Comparison of ENCODE assay signal across 24 mouse cellular contexts in the genomic region with DNA sequence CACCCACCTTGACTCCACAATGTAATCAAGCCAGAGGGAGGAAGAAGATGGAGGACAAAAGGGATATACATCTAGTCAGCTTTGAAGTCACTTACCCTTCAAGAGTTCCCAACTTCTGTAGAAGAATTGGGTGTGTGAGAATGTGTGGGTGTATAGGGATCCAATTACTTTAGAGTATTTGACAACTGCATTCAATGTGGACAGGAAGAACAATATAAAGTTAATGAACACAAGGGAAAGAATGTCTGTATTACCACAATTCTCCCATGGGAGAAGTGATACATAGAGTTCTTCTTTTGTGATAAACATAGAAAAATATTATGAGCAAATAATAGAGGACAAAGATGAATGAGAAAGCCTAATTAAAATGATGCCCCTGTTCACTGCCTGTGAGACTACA.
A peak's percentile ranks its signal among the peaks of the same experiment; 100 is the strongest.
DNase-seq lines count a peak whose midpoint lies in the region; ATAC-seq and TF ChIP-seq lines count a peak whose summit lies in the region.
"Had no signal": no experiment of that assay in that cellular context is flagged by ENCODE, and none has a peak within 500 bp of the region (broad histone marks: within the 10 kb centered on the region; RNA-seq: fewer than 3 reads in every experiment).

No protein-coding gene starts in this region.

- no peak overlapping the region for H3K4me3 ChIP-seq in kidney, postnatal 0 days (replicated peaks; ENCODE audit: low read depth, low read length)
- H3K4me3 ChIP-seq in kidney, embryonic 16.5 days (ENCODE audit: low read length): no peak overlapping the region
- H3K4me3 ChIP-seq in myocyte: no peak overlapping the region
- H3K4me3 ChIP-seq: embryonic facial prominence, embryonic 13.5 days; embryonic facial prominence, embryonic 15.5 days; forebrain, embryonic 13.5 days; forebrain, embryonic 15.5 days had no signal

- DNase-seq in kidney, postnatal 0 days (ENCODE audit: low spot score): peak; percentile 20
- DNase-seq in Muller cell, postnatal 12 days (ENCODE audit: inconsistent ontology term): peak; percentile 73
- no peak for DNase-seq in left cerebral cortex, adult 18-20 months (ENCODE audit: low spot score in 2 of 2)
- DNase-seq in gastrocnemius, adult 8-10 months (ENCODE audit: low spot score in 2 of 2): no peak
- DNase-seq: adrenal gland, adult 2 months; adrenal gland, postnatal 10 days; adrenal gland, postnatal 25 days; cerebellum, adult 11 months; cerebellum, adult 18-20 months; cerebellum, adult 8-10 months; cerebellum, adult 9-11 months; cerebellum, postnatal 14 days; cerebellum, postnatal 36 days; embryo, embryonic 11 days; forebrain, postnatal 0 days had no signal

- H3K4me2 ChIP-seq in kidney, postnatal 0 days (ENCODE audit: low read length): no peak overlapping the region
- no peak overlapping the region for H3K4me2 ChIP-seq in kidney, embryonic 16.5 days (replicated peaks; ENCODE audit: low read depth, low read length)
- H3K4me2 ChIP-seq in myocyte (ENCODE audit: low read depth): peak overlapping the region; percentile 58
- H3K4me2 ChIP-seq: embryonic facial prominence, embryonic 13.5 days; embryonic facial prominence, embryonic 15.5 days; forebrain, embryonic 13.5 days; forebrain, embryonic 15.5 days had no signal

- H3K9me3 ChIP-seq in kidney, postnatal 0 days (replicated peaks; ENCODE audit: low read length): no peaks in the 10 kb centered on the region
- no peaks in the 10 kb centered on the region for H3K9me3 ChIP-seq in kidney, embryonic 16.5 days (ENCODE audit: low read length)
- H3K9me3 ChIP-seq: embryonic facial prominence, embryonic 13.5 days; embryonic facial prominence, embryonic 15.5 days; forebrain, embryonic 13.5 days; forebrain, embryonic 15.5 days; G1E had no signal

- H3K36me3 ChIP-seq in kidney, postnatal 0 days (ENCODE audit: insufficient read depth, low read length): no peaks in the 10 kb centered on the region
- no peaks in the 10 kb centered on the region for H3K36me3 ChIP-seq in kidney, embryonic 16.5 days (ENCODE audit: insufficient read depth, low read length)
- no peaks in the 10 kb centered on the region for H3K36me3 ChIP-seq in myocyte (ENCODE audit: control insufficient read depth, insufficient read depth)
- H3K36me3 ChIP-seq: embryonic facial prominence, embryonic 13.5 days; embryonic facial prominence, embryonic 15.5 days; forebrain, embryonic 15.5 days; G1E had no signal

- H3K27ac ChIP-seq in kidney, postnatal 0 days: no peak overlapping the region
- no peak overlapping the region for H3K27ac ChIP-seq in kidney, embryonic 16.5 days (ENCODE audit: low read length)
- H3K27ac ChIP-seq: embryonic facial prominence, embryonic 13.5 days; embryonic facial prominence, embryonic 15.5 days; forebrain, embryonic 13.5 days; forebrain, embryonic 15.5 days had no signal

- no peak overlapping the region for H3ac ChIP-seq in myocyte (ENCODE audit: control insufficient read depth, insufficient read length)

- no peak for ATAC-seq in kidney, postnatal 0 days (replicated peaks; ENCODE audit: low FRiP score, low read depth)
- no peak for ATAC-seq in kidney, embryonic 16.5 days (ENCODE audit: low FRiP score, low TSS enrichment)
- ATAC-seq: CD4-positive, CD25-positive, alpha-beta regulatory T cell, adult 4 months; forebrain, embryonic 13.5 days; forebrain, embryonic 15.5 days; forebrain, postnatal 0 days had no signal

- no peak for TF ChIP-seq POLR2A in myocyte (IDR thresholded peaks at IDR 0.05; ENCODE audit: insufficient read length, low read depth)

- H3K9ac ChIP-seq in kidney, postnatal 0 days (ENCODE audit: low read depth, low read length): no peak overlapping the region
- no peak overlapping the region for H3K9ac ChIP-seq in kidney, embryonic 16.5 days (replicated peaks; ENCODE audit: low read length)
- H3K9ac ChIP-seq: embryonic facial prominence, embryonic 13.5 days; embryonic facial prominence, embryonic 15.5 days; forebrain, embryonic 13.5 days; forebrain, embryonic 15.5 days; forebrain, postnatal 0 days had no signal

- no peaks in the 10 kb centered on the region for H3K27me3 ChIP-seq in kidney, postnatal 0 days (ENCODE audit: insufficient read depth, low read length)
- no peaks in the 10 kb centered on the region for H3K27me3 ChIP-seq in kidney, embryonic 16.5 days (ENCODE audit: insufficient read depth, low read length)
- no peaks in the 10 kb centered on the region for H3K27me3 ChIP-seq in myocyte (ENCODE audit: control insufficient read depth, insufficient read depth, insufficient read length)
- H3K27me3 ChIP-seq: CH12.LX; embryonic facial prominence, embryonic 13.5 days; embryonic facial prominence, embryonic 15.5 days; forebrain, embryonic 13.5 days; forebrain, embryonic 15.5 days had no signal

- TF ChIP-seq CTCF in kidney, postnatal 0 days (IDR thresholded peaks at IDR 0.05; ENCODE audit: low read depth): no peak

- H3K4me1 ChIP-seq in kidney, postnatal 0 days (replicated peaks; ENCODE audit: insufficient read depth, low read length): no peaks in the 10 kb centered on the region
- H3K4me1 ChIP-seq in kidney, embryonic 16.5 days (ENCODE audit: insufficient read depth, low read length): peaks cover 8% of the 10 kb centered on the region; the same call in 1 of the 2 replicates
- H3K4me1 ChIP-seq: embryonic facial prominence, embryonic 15.5 days; forebrain, embryonic 13.5 days; forebrain, embryonic 15.5 days had no signal

- H3K79me2 ChIP-seq in myocyte (ENCODE audit: control insufficient read depth, insufficient read depth): no peaks in the 10 kb centered on the region

TF ChIP-seq in myocyte, 11 proteins besides CTCF, POLR2A, EP300 and RAD21:
- TF ChIP-seq TCF3 (IDR thresholded peaks at IDR 0.05; ENCODE audit: insufficient read length, low read depth): no peak
- TF ChIP-seq CEBPB (IDR thresholded peaks at IDR 0.05; ENCODE audit: insufficient read depth, poor library complexity, severe bottlenecking): no peak
- TF ChIP-seq MAX (IDR thresholded peaks at IDR 0.05; ENCODE audit: low read depth): no peak
- TF ChIP-seq MYOG (IDR thresholded peaks at IDR 0.05; ENCODE audit: control insufficient read depth in 1 of 3, insufficient read depth in 1 of 3, insufficient read length in 2 of 3, low read depth in 2 of 3): no peak
- TF ChIP-seq POLR2AphosphoS2 (IDR thresholded peaks at IDR 0.05; ENCODE audit: insufficient read length, low read depth): no peak

Comparison
In these comparisons a context has a peak if more than half of its experiments do, and no peak if none do; other contexts are left out.
1. DNase-seq: peak in kidney, postnatal 0 days (single experiment) and Muller cell, postnatal 12 days (single experiment); none in left cerebral cortex, adult 18-20 months (0 of 2) and gastrocnemius, adult 8-10 months (0 of 2).